Mouse (Mus musculus) erythroblast, embryonic 14.5 days (primary cell): ENCODE results near the gene Cyp4f17. TPM values are rescaled to one million over a fixed set of nuclear protein-coding genes. Genes with fewer than 3 reads are reported as not detected.
A peak's percentile ranks its signal among the peaks of the same experiment; 100 is the strongest.

Source experiments
- H3K27me3 ChIP-seq: 2 replicates; pipeline ENCODE4 v1.6.1; 2012; ENCODE audit warnings: inconsistent platforms; ENCODE audit not compliant: control insufficient read depth
- H3K36me3 ChIP-seq: 2 replicates; pipeline ENCODE4 v1.6.1; 2012; ENCODE audit warnings: mild to moderate bottlenecking, inconsistent platforms; ENCODE audit not compliant: control insufficient read depth
- H3K4me1 ChIP-seq: 2 replicates; pipeline ENCODE4 v1.6.1; 2012; ENCODE audit warnings: inconsistent platforms; ENCODE audit not compliant: control insufficient read depth
- H3K4me3 ChIP-seq: replicated peaks from 2 replicates; pipeline ENCODE3; 2012; ENCODE audit warnings: moderate library complexity, mild to moderate bottlenecking, inconsistent platforms
- H3K9me3 ChIP-seq: 2 replicates; pipeline ENCODE4 v1.6.1; 2012; ENCODE audit warnings: low read length, inconsistent platforms, mixed read lengths; ENCODE audit not compliant: control insufficient read depth
- GATA1 ChIP-seq: IDR thresholded peaks from 2 replicates; pipeline ENCODE4 v1.6.1; 2012; ENCODE audit warnings: low read length, inconsistent platforms, mixed read lengths
- TAL1 ChIP-seq: IDR thresholded peaks from 3 replicates; pipeline ENCODE4 v1.6.1; 2012; ENCODE audit warnings: low read length, inconsistent platforms, mixed read lengths
- polyA plus RNA-seq: library from polyadenylated mRNA; stranded (reverse); fragments of >175 nt; gene quantifications from 2 replicates; pipeline ENCODE4 v1.2.3, GENCODE M21; 2012

The Cyp4f17 gene
- not detected in 2 replicates for polyA plus RNA-seq

DNA sequence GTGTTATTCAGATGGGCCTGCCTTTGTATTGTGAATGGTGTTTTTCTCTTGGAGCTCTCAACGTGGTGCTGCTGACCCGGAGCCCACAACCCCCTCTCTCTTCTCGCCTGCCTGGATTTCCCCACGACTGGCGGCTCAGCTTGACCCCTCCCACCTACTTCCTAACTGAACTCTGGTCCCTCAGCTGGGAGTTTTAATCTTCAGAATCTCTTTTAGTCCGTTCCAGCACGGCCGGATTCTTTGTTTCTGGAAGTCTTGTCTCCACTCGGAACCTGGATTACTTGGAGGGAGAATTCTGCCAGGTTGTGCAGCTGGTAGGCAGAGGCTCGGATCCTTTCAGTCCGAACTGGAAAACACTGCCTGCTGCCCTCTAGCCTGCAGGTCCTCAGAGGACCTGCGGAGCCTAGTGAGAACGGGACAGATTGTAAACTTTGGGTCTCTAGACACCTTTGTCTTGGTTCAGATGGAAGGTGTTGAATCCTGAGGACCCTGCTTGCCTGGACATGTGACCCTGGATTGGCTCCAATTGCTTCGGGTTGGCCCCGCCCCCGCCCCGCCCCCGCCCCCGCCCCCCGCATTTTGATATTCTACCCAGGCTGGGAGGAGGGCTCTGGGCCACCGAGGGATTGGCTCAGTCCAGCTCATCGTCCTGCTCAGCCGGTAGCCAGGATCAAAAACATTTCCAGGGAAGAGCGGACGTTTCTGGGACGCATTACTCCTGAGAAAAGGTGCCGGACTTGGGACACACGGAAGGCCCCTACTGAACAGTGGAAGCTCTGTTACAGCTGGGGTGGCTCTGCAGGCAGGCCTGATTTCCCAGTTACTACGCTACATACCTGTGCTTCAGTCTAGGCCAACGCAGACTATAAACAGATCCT lies at the start of gene Cyp4f17:
Gene Cyp4f17, plus strand, starts transcription at position 200 of the 878 bp plus-strand sequence.
- peaks cover 6% of the 10 kb centered on the region for H3K4me1 ChIP-seq
- peak within 1 kb of the TSS; percentile 45 for H3K4me3 ChIP-seq

DNA sequence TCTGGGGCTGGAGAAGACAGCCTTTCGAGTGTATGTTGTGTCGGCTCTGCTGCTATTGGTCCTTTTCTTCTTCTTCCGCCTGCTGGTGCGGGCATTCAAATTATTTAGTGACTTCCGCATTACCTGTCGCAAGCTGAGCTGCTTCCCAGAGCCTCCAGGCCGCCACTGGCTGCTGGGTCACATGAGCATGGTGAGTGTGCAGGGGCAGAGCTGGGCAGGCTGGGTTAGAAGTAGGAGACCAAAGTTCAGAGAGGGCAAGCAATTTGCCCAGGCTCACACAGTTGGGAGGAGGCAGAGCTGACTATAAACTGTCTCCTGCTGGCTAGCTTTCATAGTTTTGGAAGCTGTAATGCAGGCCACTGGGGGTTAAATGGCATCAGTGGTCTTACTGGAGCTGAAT lies 37.4 kb upstream of the Cyp4f17 start:
- Histone ChIP-seq H3K9me3 (no peaks in the 10 kb centered on the region), H3K4me3 (no peak overlapping the region), H3K36me3 (no peaks in the 10 kb centered on the region), H3K4me1 (no peaks in the 10 kb centered on the region), H3K27me3 (no peaks in the 10 kb centered on the region)
- no peak for TF ChIP-seq GATA1
- TF ChIP-seq TAL1: no peak

More for the DNA sequence above, at the start of gene Cyp4f17:
- Histone ChIP-seq H3K36me3 (no peaks in the 10 kb centered on the region), H3K27me3 (peaks cover 14% of the 10 kb centered on the region), H3K9me3 (no peaks in the 10 kb centered on the region)
- TF ChIP-seq TAL1: no peak
- no peak for TF ChIP-seq GATA1

DNA sequence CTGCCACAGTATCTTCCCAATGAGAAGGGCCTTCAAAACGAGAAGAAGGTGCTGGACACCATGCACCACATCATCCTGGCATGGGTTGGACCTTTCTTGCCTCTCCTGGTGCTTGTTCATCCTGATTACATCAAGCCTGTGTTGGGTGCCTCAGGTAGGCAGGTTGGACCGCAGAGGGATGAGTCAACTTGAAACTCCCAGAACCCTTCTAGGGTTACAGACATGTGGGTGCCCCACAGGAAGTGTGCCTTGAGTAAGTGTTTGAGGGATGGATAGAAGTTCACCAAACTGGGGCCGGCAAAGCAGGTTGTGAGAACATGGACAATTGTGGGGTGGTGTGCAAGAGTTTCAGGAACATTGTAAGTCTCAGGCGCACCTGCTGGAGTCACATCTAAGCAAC lies 35.1 kb upstream of the Cyp4f17 start:
- no peak for TF ChIP-seq GATA1
- no peak for TF ChIP-seq TAL1
- no peaks in the 10 kb centered on the region for H3K9me3 ChIP-seq
- H3K4me3 ChIP-seq: no peak overlapping the region
- no peaks in the 10 kb centered on the region for H3K36me3 ChIP-seq
- no peaks in the 10 kb centered on the region; the same call in 1 of the 2 replicates for H3K4me1 ChIP-seq
- H3K27me3 ChIP-seq: no peaks in the 10 kb centered on the region

DNA sequence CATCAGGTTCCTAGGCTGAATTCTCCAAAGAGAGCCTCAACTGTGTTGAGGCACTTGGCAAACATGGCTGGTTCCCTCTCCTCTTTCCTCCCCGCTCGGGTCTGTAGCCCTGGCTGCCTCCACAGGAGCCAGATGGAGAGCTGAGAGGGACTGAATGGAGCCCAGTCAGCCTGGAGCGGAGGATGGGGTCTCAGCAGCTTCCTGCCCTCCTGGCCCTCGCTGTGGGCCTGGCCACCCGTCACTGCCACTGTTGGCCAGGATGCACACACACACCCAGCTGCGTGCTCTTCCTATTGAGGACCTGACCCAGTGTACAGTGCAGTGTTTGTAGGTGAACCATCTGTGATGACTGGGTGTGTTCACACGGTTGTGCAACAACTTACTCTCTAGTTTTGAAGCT lies 33.7 kb upstream of the Cyp4f17 start:
- TF ChIP-seq GATA1: no peak
- no peak for TF ChIP-seq TAL1
- H3K9me3 ChIP-seq: no peaks in the 10 kb centered on the region

DNA sequence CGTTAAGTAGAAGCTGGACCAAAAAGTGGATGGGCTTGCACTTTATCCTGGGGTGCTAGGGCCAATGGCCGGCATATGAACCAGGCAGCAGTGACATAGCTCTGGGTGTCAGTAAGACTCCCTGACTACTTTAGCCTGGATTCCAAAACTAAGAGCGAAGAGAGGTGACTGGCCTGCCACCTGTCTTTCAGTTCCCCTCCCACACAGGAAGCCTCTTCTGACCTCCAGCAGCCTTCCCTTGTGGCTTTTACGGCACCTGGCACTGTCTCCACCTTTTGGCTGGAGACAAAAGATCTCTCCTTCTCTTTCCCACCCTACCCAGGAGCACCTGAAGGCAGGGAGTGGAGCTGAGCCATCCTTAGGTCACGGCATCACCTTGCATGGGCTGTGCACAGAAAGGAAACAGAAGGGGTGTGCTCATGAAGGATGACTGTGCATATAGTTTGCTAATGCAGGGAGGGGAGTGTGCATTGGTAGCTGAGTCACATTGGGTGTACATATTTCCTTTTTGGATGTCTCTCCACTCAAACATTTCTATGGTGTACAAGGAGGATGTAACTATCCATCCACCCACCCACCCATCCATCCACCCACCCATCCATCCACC lies 30.8 kb upstream of the Cyp4f17 start:
- TF ChIP-seq GATA1 (no peak), TAL1 (no peak)
- Histone ChIP-seq H3K9me3 (no peaks in the 10 kb centered on the region), H3K4me1 (no peaks in the 10 kb centered on the region; the same call in 1 of the 2 replicates), H3K36me3 (no peaks in the 10 kb centered on the region), H3K27me3 (no peaks in the 10 kb centered on the region), H3K4me3 (no peak overlapping the region)

More for the DNA sequence above, 33.7 kb upstream of the Cyp4f17 start:
- Histone ChIP-seq H3K4me3 (no peak overlapping the region), H3K4me1 (no peaks in the 10 kb centered on the region; the same call in 1 of the 2 replicates), H3K27me3 (no peaks in the 10 kb centered on the region), H3K36me3 (no peaks in the 10 kb centered on the region)

DNA sequence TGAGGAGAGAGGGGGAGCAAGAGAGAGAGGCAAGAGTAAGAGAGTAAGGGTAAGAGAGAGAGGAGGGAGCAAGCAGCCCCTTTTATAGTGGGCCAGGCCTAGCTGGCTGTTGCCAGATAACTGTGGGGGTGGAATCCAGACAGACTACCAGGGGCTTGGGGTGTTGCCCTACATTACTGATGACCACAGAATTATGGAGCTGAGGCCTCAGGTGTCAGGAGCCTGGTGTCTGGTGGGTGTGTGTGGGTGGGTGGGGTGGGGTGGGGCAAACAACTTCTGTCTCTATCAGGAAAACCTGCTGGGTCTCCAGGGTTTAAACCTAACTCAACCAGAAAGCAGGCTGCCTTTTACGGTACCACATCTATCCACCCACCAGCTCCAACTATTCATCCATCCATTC lies 28.6 kb upstream of the Cyp4f17 start:
- H3K27me3 ChIP-seq: peaks cover 11% of the 10 kb centered on the region
- no peaks in the 10 kb centered on the region; the same call in 1 of the 2 replicates for H3K4me1 ChIP-seq
- no peaks in the 10 kb centered on the region for H3K36me3 ChIP-seq
- H3K9me3 ChIP-seq: no peaks in the 10 kb centered on the region
- H3K4me3 ChIP-seq: no peak overlapping the region
- TF ChIP-seq GATA1: no peak

DNA sequence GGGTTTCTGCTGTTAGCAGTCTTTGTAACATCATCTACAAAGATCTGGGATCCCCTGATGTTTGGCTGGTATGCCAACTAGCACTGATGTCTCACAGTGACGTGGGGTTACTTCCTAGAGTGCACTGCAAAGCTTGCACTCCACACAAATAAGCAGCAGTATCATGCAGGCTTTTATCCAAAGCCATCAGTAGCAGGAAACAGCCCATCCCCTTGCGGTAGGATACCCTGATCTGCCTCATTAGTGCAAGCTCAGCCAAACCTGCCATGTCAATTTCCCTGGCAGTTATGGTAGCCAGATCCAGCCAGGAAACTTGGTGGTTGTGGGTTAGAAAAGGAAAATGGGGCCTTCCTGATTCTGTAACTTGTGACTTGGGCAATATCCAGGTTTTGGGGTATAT lies 27.1 kb upstream of the Cyp4f17 start:
- no peaks in the 10 kb centered on the region; the same call in 1 of the 2 replicates for H3K4me1 ChIP-seq
- TF ChIP-seq GATA1 (no peak), TAL1 (no peak)
- H3K4me3 ChIP-seq: no peak overlapping the region
- H3K9me3 ChIP-seq: no peaks in the 10 kb centered on the region
- H3K36me3 ChIP-seq: no peaks in the 10 kb centered on the region
- H3K27me3 ChIP-seq: peaks cover 20% of the 10 kb centered on the region

DNA sequence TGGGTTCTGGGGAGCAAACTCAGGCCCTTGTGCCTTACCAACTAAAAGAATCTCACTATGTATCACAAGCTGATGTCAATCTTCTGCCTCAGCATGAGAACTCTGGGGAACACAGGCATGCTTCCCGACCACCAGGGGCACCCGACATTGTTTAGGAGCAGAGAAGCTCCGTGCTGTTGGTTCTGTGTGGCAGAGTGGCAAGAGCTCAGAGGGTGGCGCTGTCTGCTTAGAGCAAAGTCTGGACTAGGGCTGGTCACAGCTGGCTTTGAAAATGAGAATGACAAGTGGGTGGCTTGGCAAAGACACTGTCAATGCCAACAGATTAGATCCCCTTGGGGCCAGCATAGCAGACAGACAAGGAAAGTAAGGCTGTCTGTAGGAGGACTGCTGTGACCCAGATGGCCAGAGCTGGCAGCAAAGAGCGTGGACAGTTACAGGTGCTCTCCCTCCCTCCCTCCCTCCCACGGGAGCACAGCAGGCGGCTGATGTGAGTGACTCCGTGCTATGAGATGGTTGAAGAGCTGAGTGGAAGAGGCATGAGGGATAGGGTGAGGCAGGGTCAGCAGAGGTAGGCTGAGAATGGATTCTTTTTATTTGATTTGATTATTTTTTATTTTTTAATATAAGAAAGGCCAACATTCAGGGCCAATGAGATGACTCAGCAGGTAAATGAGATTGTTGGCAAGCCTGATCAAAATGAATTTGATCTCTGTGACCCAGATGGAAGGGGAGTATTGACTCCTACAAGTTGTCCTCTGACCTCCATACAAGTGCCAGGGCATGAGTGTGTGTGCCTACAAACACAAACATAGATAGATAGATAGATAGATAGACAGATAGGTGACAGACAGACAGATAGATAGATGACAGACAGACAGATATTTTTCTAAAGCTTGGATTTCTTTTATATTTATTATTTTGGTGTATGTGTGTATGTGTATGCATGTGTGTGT lies 26.0 kb upstream of the Cyp4f17 start:
- Histone ChIP-seq H3K27me3 (peaks cover 28% of the 10 kb centered on the region), H3K36me3 (no peaks in the 10 kb centered on the region), H3K4me3 (no peak overlapping the region), H3K9me3 (no peaks in the 10 kb centered on the region), H3K4me1 (no peaks in the 10 kb centered on the region; the same call in 1 of the 2 replicates)
- no peak for TF ChIP-seq TAL1
- TF ChIP-seq GATA1: no peak

DNA sequence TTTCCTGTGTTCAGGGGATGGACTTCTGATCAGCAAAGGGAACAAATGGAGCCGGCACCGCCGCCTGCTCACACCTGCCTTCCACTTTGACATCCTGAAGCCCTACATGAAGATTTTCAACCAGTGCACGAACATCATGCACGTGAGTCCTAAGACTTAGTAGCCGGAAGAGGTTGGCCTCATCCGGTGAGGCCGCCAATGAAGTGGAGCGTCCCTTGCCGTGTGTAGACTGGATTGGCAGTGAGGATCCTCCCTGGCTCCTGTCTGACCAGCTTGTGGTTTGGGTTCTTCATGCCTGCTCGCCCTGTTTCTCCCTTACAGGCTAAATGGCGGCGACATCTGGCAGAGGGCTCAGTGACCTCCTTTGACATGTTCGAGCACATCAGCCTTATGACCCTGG lies 24.1 kb upstream of the Cyp4f17 start:
- H3K36me3 ChIP-seq: no peaks in the 10 kb centered on the region
- H3K4me1 ChIP-seq: no peaks in the 10 kb centered on the region
- H3K27me3 ChIP-seq: peaks cover 28% of the 10 kb centered on the region
- TF ChIP-seq TAL1 (no peak), GATA1 (no peak)
- no peak overlapping the region for H3K4me3 ChIP-seq
- no peaks in the 10 kb centered on the region for H3K9me3 ChIP-seq
